Mouse (Mus musculus) cerebral cortex, adult 2 months (tissue): Measurements from ENCODE around the gene Rexo5.

Experiments used
- WGBS: fragments of 180-500 bp; shearing (Covaris S2); methylation state at CpG from one replicate; pipeline ENCODE4 v1.1.7; 2018; 5-methylcytosine and 5-hydroxymethylcytosine counted together

Rexo5 gene

DNA sequence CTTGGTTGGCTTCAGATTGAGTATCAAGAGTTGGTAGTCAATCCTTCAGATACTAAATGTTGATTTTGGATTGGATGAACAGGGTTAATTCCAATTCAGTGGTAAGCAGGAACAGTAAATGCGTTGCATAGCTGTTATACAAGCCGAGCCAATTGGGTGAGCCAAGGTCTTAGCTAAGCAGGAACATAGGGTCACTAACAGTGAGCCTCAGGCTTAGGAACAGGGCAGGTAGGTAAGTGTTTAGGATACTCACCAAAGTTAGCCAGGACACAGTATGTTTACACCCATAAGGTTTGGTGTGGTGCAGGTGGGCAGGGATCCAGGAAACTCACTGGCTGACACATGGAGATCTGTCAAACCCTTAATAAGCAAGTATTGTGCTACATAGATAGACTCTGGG lies 53.6 kb downstream of the Rexo5 start:
- 82% methylated on average over 2 of the region's 2 CpGs for WGBS

DNA sequence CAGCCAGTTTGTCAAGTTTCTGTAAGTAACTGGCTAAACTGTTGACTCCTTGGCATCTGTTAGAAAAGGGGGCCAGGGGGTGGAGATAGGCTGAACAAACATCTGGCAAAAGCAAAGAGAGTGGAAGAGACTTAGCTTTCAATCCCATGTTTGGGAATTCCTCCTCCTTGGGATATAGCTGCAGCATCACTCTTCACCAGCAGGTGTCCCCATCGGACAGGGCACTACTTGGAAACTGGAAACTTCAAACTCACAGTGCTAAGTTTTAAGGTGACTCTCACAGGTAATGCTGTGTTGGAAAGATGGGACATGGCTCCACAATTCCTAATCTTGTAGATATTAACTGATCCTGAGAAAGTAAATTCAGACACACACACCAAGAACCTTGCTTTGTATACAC lies 55.3 kb downstream of the Rexo5 start:
- WGBS: 0% methylated on average over 1 of the region's 1 CpGs

DNA sequence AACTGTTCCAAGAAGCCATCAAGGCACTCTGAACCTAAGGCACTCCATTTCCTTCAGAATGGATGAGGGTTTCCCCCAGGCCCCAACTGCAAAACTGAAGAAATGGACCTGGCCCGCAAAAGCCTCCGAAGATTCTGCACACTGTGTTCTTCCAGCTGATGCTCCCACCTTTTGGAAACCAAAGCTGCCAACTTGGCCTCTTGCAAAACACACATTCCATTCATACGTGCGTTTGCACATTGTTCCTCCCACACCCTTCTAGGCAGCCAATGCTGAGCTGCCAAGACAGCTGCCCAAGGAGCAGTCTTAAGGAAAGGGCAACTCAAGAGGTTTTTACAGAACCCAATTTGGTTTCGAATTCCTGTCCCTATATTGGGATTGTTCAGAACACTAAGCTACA lies 56.9 kb downstream of the Rexo5 start:
- 44% methylated on average over 5 of the region's 5 CpGs for WGBS

DNA sequence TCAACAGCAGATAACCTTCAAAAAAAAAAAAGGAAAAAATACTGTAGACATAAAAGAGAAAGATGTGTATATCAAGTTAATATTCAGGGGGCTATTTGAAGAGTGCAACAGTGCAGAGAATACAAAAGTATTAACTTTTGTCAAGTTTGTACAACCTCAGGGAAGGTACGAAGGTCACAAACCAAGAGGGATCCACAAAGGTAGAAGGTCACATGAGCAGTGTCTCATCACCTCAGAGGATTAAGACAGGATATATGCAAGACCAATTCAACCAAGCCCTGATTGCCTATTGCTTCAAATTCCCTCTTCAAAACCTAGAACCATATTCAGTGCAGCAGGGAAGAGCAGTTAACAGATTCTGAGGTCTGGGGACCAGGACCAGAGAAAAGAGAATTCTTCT lies 59.4 kb downstream of the Rexo5 start:
- 97% methylated on average over 1 of the region's 1 CpGs for WGBS

DNA sequence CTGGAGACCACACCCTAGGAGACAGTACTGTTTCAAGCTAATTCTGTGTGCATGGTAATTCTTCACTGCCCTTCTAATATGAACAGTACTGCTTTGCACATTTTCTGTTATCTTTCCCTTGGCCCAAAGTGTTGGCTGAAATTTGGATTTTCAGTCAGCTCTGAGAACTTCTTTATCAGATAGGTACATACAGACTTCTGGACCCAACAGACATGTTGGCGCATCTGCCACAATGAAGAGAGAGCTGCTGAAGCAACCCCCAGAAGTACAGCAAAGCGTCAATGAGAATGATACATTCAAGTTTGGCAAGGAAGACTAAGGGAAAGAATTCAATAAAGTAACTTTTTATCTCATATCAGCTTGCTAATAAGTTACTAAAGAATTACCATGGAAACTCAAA lies 60.6 kb downstream of the Rexo5 start:
- WGBS: 94% methylated on average over 2 of the region's 2 CpGs

DNA sequence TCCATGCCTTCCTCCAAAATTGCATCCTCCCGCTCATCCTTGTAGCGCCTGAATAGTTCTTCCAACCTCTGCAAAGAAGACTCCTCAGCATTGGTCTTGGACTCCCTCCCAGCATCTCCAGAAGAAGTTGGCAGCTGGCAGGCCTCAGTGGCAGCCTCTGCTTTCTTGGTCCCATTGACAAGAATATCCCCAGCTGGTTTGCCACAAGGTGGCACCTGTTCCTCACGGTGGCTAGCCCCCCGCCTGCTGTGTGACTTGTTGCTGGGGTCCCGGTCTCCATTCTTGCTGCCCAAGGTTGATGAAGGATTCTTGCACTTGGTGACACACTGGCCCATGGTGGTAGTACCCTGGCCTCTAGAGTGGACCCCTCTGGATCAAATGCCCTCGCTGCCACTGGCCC lies 65.7 kb downstream of the Rexo5 start:
- 64% methylated on average over 6 of the region's 6 CpGs for WGBS

DNA sequence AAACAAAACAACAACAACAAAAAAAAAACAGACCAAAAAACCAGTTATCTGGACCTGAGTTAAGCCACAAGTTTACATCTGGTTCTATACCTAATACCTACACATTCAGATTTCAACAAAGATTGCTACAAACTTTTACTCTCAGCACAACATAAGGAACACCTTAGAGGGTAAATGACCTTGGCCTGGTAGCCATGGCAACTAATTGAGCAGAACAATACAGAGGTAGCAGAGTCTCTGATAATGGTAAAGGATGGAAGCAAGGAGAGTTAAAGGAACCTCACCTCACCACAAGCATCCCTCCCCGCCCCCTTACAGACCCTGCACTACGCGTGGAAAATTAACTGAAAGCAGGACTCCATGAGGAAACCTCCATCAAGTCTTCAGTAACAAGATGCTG lies 66.3 kb downstream of the Rexo5 start:
- WGBS: 94% methylated on average over 3 of the region's 3 CpGs

DNA sequence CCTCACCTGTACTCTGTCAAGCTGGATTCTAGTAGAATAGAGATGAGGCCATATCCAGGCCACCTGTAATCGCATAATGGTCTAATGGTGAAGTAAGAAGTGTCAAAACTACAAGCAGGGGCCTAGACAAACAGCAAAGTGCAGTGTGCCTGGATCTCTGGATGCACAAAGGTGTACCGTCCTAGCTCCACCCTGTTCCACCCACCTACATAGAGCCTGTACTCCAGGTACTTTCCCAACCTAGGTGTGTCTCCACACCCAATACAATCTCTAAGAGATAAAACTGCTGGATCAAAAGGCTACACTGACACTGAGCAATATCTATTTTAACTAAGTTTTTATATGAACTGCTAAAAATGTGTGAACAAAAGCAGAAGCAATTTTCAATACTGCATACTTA lies 66.7 kb downstream of the Rexo5 start:
- 93% methylated on average over 2 of the region's 2 CpGs for WGBS

DNA sequence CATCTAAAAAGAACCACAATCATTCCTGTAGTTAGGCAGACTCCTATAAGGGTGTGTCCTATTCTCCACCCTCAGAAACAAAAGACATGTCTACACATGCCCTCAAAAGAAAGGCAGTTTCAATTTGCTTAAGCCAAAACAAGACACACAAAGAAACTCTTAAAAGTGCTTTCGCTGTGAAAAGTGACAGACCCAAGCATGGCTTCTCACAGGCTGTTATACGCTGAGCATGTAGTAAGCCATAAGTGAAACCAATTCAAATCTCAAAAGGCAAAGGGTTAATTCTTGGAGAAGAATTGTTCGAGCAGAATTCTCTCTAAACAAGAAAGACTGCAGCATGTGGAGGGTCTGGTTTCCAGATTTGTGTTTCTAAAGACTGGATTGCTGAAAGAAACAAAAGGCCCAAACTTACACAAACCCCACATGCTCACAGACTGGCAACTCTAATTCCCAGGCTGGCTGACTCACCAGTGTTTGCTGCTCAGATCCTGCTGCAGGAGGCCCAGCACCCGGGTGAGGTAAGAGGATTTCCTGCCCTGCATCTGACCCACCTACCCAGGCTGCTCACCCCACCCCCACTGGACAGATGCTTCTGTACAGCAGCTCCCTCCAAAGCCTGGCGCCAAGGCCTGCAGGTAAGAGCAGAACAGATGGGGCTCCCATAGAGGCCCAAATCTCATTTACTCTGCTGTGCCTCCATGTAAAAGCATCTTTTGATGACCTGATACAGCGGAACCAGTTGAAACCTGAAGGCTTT lies 67.7 kb downstream of the Rexo5 start:
- WGBS: 48% methylated on average over 6 of the region's 6 CpGs

DNA sequence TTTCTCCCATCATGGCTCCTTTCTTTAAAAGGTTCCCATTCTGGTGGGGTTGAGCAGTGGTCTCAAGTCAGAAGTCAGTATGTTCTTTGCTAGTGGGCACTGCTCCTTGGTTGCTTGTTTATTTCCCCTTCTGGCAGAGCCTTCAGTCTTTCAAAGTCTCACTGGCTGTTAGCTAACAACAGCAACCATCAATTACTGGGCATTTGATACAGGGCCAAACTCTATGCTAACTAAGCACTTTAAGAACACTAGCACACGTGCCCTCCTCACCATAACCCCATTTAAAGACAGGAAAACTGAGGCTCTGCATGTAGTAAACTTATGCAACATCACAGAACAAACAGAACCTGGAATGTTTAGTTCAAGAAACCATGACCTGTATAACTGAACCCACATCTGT lies 68.4 kb downstream of the Rexo5 start:
- 39% methylated on average over 1 of the region's 1 CpGs for WGBS

DNA sequence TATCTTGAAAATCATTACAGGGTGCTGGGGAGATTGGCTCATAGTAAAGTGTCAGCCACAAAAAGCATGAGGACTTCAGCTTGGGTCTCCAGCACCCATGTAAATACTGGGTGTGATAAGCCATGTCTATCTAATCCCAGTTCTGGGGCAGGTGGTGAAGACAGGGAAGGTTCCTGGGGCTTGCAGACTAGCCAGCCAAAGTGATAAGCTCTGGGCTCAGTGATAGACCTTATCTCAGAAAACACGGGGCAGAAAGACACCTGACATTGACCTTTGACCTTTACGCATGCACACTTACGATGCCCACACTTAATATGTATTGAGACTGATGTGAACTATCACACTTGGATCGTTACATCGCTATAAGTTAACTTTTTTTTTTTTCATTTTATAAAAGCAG lies 70.7 kb downstream of the Rexo5 start:
- WGBS: 96% methylated on average over 5 of the region's 5 CpGs

DNA sequence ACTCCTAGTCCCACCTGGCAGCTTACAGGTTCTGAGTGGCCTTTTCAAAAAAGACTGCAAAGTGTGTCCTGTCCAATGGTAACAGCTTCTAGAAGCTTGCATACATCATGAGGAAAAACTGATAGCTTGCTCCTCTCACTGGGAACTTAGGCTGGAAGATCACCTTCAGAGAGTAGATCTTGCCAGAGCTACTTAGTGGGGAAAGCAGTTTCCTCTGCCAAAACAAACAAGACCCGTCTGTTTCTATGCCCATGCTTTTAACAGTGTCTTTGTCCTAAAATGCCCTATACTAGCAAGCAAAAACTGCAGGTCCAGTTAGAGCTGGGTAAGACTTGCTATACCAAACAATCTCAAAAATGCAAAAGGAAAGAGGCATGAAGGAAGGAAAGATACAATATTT lies 72.3 kb downstream of the Rexo5 start:
- WGBS: 26% methylated on average over 1 of the region's 1 CpGs

DNA sequence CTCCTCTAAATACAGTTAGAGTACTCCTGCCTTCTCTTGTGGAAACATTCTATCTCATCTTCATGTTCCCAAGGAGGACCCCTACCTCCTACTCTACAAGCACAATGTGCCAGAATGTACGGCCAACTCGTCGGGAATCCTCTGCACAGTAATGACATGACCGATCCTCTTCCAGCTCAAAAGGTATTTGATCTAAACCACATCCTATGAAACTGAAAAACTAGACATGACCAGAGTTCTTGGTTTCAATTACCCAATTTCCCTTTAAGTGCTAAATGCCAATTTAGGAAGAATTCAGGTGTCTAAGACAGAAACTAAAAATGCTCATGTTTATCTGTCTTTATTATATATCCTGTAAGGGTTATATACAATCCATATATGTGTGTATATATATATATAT lies 78.4 kb downstream of the Rexo5 start:
- WGBS: 87% methylated on average over 4 of the region's 4 CpGs

DNA sequence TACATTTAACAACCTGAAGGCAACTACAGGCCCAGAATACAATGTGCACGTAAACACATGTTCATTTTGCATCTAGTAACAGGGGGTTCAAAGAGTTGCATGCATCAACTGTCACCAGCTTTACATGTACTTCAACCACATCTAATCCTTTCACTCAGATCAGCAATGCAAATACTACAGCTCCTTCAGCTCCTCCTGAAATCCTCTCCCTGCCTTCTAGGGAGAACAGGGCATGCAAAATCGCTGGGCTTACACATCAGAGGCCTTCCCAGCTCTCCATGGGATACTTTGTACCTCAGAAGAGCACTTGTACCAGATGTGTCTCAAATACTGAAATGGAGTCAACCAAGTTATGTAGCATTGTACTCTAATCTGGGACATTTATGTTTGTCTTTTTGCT lies 79.2 kb downstream of the Rexo5 start:
- WGBS: 71% methylated on average over 2 of the region's 2 CpGs

DNA sequence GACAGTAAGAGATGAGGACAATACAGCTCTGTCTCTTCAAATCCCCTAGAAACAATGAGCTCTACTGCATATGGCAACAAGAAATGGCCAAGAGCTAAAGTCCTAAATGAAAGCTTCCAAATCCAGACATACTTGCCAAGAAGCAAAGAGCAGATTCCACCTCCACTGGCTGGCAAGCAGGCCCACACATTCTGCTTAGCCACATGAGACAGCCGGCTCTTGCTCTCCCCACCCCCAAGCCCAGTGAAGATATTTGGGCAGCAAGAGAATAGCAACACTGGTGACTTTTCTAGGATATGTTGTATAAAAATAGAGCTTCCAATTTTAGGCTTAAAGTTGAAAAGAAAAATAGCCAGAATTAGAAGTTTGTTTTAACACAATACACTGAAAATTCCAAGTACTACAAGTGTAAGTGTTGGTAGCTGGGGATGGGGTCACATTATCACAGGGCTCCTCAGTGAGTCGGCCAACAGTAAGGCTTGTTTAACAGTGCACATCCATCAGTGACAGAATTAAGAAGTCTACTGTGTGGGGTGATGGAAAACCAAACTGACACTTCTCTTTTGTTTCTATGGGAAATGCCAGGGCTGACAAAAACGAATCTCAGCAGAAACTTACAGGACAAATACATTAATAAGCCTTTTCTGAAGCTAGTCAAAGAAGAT lies 82.1 kb downstream of the Rexo5 start:
- 24% methylated on average over 3 of the region's 3 CpGs for WGBS

DNA sequence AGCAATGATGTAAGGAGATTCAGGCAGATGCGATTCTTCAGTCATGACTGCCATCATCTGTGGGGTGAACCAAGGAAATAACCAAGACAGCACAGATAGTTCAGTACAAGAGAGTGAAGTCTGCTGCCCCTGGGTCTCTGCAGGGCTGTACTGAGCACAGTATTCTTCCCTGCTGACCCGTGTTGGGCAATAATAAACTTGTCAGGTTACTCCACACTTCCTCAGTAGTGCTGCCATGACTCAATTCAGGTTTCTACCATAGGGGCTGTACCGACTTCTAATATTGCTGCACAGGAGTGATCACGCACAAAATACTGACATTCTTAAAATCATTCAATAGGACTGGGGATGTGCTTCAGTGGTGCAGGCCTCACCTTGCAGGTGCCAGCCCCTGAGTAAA lies 85.4 kb downstream of the Rexo5 start:
- WGBS: 89% methylated on average over 4 of the region's 4 CpGs

DNA sequence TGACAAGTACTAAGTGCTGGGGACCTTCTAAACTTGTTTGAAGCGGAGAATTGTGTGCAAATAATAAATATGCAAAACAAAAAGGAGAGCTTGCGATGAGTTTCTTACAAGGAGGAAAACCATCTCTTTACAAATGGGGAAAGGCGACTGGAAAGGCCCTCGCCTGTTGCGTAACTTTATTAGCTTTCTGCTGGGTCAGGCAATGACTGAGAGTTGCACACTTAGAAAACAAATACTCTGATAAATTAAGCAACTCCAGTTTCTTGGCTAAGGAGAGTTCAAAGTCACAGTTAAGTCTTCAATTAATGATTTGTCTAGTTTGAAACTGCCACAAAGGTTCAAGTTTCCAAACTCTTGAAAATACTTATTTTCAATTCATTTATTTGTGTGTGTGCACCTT lies 86.5 kb downstream of the Rexo5 start:
- WGBS: 85% methylated on average over 5 of the region's 5 CpGs

DNA sequence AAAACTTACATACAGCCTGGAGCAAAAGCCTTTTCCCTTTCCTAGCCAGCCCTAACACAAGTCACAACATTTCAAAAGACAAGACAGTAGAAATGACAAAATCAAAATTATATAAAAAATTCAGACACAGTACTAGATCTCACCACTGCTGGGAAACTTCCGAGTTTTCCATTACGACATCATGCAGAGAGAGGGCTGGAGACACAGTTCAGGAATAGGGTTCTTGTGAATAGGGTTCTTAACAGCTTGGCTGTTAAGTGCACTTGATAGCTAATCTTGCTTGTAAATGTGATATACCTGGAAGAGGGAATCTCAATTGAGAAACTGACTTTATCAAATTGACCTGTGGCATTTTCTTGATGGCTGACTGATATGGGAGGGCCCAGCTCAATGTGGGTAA lies 87.4 kb downstream of the Rexo5 start:
- WGBS: 92% methylated on average over 2 of the region's 2 CpGs

DNA sequence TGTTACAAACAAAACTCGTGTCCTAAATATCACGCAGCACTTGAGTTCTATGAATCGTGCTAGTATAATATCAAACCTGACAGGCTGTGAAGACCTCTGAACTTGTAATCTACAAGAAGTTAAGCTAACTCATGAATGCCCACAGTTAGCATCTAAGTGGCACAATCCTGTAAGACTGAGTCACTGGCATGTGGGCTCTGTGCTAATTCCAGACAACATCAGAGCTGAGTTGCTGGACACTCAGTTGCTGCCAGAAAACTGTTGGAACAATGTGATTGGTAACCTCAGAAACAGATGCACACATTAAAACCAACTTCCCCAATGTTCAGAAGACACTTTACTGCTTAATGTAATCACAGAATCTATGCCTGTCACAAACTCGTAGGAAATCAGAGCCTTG lies 94.1 kb downstream of the Rexo5 start:
- 81% methylated on average over 4 of the region's 4 CpGs for WGBS

DNA sequence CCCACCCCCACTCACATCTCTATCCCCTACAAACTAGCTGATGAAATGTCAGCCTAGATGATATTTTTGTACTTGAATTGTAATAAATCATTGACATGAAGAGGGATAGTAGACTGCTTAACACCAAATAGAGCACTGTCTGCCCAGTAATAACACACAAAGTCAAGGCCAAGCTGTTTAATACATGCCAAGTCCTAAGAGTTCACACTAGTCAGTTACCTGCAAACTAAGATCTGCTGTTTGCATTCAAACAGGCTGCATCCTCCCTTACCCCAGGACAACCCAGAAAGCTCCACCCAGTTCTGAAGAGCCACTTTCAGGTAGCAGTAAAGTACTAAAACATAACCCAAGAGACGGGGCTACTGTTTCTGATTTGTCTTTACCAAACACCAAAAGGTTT lies 98.4 kb downstream of the Rexo5 start:
- WGBS: 86% methylated on average over 1 of the region's 1 CpGs

DNA sequence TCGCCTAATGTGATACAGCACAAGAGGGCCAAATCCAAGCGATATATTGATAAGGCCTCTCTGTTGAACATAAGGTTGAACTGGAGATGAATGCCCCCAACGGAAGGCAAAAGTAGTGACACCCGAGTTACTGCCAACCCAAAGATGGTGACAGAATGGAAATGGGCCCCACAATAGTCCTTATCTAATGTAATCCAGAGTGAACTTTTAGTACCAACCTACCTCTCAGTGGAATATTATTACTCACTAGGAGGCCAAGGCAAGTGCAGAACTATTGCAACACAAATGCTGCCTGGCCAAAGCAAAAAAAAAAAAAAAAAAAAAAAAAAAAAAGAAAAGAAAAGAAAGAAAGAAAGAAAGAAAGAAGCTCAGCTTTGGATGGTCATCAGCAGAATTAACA lies 98.9 kb downstream of the Rexo5 start:
- WGBS: 87% methylated on average over 4 of the region's 4 CpGs

DNA sequence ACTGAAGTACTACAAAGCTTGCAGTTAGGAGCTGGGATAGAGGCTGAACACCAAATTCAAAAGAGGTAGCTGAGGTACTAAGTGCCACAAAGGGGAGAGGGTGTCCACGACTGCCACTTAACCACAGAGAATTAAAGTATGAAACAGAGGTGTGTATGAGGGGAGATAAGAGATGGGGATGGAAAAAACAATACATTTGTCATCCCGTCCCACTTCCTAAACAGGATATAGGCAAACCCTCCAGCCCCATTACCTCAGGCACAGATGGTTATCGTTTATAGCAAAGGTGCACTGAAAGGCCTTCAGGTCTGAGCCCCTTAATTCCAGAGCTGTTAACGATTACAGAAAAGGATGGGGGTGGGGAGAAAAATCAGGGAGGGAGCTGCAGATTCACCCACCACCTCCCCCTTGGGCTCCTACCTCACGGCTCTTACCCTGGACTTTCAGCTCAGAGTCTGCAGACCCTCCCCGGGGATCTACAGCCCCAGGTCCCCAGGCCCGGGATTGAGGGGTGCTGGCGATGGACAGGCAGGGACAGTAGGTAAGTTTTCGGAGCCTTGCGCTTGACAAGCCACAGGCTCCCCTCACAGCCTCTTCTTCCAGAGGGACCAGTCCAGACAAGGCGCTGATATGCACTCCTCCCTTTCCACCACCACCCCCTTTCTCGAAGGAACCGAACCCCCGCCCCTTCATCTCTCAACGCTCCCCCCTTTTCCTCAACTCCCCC lies 101.2 kb downstream of the Rexo5 start:
- 1% methylated on average over 15 of the region's 15 CpGs for WGBS
